Mouse (Mus musculus) E14TG2a.4 (cell line): Measurements from ENCODE around the gene Slc35a3.
A peak's percentile ranks its signal among the peaks of the same experiment; 100 is the strongest.

ENCODE experiments used
- H3K27me3 ChIP-seq: 2 replicates; pipeline ENCODE4 v1.6.1; 2014; ENCODE audit warnings: low read length, control low read depth; ENCODE audit not compliant: insufficient read depth
- H3K36me3 ChIP-seq: 2 replicates; pipeline ENCODE4 v1.6.1; 2014; ENCODE audit warnings: low read length, control low read depth; ENCODE audit not compliant: insufficient read depth
- H3K4me1 ChIP-seq: replicated peaks from 2 replicates; pipeline ENCODE4 v1.6.1; 2014; ENCODE audit warnings: low read depth, low read length, control low read depth
- H3K4me3 ChIP-seq: replicated peaks from 2 replicates; pipeline ENCODE4 v1.5.1; 2014; ENCODE audit warnings: mild to moderate bottlenecking, low read length
- H3K9me3 ChIP-seq: 2 replicates; pipeline ENCODE4 v1.6.1; 2014; ENCODE audit warnings: low read length, control low read depth
- CTCF ChIP-seq: conservative IDR thresholded peaks from 2 replicates; pipeline ENCODE4 v1.5.1; 2014; ENCODE audit warnings: low read length
- NANOG ChIP-seq: IDR thresholded peaks from 2 replicates; pipeline ENCODE4 v1.6.1; 2014; ENCODE audit warnings: borderline replicate concordance, low read length, mixed read lengths
- POU5F1 ChIP-seq: IDR thresholded peaks from 2 replicates; pipeline ENCODE4 v1.6.1; 2014; ENCODE audit warnings: low read length, borderline replicate concordance

The Slc35a3 gene

GRCm38 (mm10) chr3:116653278-116653945 is 59.2 kb downstream of the Slc35a3 start:
- Histone ChIP-seq H3K4me1 (peaks cover 90% of the 10 kb centered on the region), H3K9me3 (no peaks in the 10 kb centered on the region), H3K4me3 (0 out of 2 replicates have a peak overlapping the region, but pooled peaks have one; percentile 13), H3K27me3 (no peaks in the 10 kb centered on the region), H3K36me3 (peaks cover 43% of the 10 kb centered on the region)
- no peak for TF ChIP-seq NANOG
- TF ChIP-seq POU5F1 = no peak

DNA sequence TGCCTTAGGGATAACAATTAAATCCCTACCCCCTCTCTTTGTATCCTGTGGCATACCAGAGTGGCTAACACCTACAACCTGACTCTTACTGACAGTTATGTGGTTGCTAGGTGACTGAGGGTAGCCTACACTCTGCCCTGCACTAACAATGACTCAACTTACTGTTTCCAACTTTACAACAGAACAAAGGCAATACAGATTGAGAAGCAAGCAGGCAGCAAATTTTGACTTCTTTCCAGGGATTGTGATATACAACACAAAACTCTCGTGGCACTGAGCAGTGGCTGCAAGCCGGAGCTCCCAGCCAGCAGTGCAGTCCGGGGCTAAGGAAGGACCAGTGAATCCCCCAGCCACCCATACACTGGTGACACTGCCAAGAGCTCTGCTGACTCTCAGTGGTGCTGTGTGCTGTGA is 60.6 kb downstream of the Slc35a3 start:
- H3K4me1 ChIP-seq = peaks cover 77% of the 10 kb centered on the region
- H3K27me3 ChIP-seq = no peaks in the 10 kb centered on the region
- H3K4me3 ChIP-seq = 0 out of 2 replicates have a peak overlapping the region, but pooled peaks have one; percentile 3
- H3K36me3 ChIP-seq = peaks cover 54% of the 10 kb centered on the region
- H3K9me3 ChIP-seq = no peaks in the 10 kb centered on the region
- no peak for TF ChIP-seq POU5F1
- TF ChIP-seq CTCF = no peak
- no peak for TF ChIP-seq NANOG

- Histone ChIP-seq H3K9me3 (no peaks in the 10 kb centered on the region), H3K36me3 (peaks cover 67% of the 10 kb centered on the region), H3K27me3 (no peaks in the 10 kb centered on the region), H3K4me3 (no peak overlapping the region), H3K4me1 (peaks cover 66% of the 10 kb centered on the region)
- TF ChIP-seq CTCF (no peak), POU5F1 (no peak), NANOG (no peak)
Measured at GRCm38 (mm10) chr3:116650698-116651097, 61.9 kb downstream of the Slc35a3 start.

DNA sequence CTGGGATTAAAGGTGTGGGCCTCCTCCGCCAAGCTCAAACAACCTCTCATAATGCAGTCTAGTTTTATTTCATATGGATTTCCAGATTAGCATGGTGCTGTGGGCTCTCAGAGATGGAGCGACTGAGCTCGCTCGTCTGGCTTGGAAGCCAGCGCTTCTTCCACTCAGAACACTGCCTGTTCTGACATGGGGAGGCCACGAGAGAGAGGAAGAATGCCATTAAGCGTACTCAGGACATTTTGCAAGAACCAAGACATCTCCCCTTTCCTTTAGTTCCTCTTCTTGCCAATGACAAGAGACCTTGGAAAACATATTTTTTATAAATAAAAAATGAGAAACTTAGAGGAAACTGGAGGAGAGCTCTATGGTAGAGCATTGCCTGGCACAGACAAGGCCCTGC is 63.8 kb downstream of the Slc35a3 start:
- no peak overlapping the region for H3K4me3 ChIP-seq
- peaks cover 86% of the 10 kb centered on the region for H3K36me3 ChIP-seq
- peaks cover 60% of the 10 kb centered on the region for H3K4me1 ChIP-seq
- TF ChIP-seq POU5F1 (no peak), NANOG (no peak), CTCF (no peak)
- no peaks in the 10 kb centered on the region for H3K27me3 ChIP-seq
- no peaks in the 10 kb centered on the region for H3K9me3 ChIP-seq

- Histone ChIP-seq H3K4me1 (peaks cover 60% of the 10 kb centered on the region), H3K36me3 (peaks cover 97% of the 10 kb centered on the region), H3K27me3 (no peaks in the 10 kb centered on the region), H3K9me3 (no peaks in the 10 kb centered on the region), H3K4me3 (no peak overlapping the region)
- TF ChIP-seq NANOG (no peak), CTCF (no peak), POU5F1 (no peak)
Measured at GRCm38 (mm10) chr3:116646387-116646786, 66.2 kb downstream of the Slc35a3 start.

- H3K9me3 ChIP-seq = no peaks in the 10 kb centered on the region
- H3K27me3 ChIP-seq = no peaks in the 10 kb centered on the region
- H3K36me3 ChIP-seq = peaks cover 100% of the 10 kb centered on the region
- no peak for TF ChIP-seq POU5F1
- TF ChIP-seq CTCF = no peak
- TF ChIP-seq NANOG = no peak
- no peak overlapping the region for H3K4me3 ChIP-seq
- H3K4me1 ChIP-seq = peaks cover 71% of the 10 kb centered on the region
Measured at GRCm38 (mm10) chr3:116642373-116642772, 70.3 kb downstream of the Slc35a3 start.

DNA sequence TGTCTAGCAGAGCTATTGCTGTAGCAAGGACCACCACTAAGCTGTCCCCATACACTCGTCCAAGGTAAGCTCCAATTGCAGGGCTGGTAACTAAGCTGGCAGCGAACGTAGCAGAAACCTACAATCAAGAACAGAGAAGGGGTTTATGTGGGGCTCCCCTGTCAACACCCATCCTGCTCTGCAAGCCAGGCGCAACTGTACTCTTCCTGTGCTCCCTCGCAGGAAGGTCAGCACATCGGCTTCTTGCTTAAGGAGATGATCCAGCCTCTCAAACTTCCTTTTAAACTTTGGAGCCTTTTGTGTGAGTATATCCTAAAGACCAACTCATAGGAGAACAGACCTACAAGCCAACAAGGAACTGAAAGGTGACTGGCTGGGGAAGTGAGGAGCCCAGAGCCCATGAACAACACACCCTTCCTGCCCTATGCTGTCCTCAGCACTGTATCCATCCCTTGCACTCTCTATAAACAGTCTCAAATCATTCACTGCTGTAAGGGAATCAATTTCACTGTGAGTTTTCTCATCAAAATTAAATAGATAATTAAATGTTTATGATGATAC is 70.7 kb downstream of the Slc35a3 start:
- H3K27me3 ChIP-seq = no peaks in the 10 kb centered on the region
- H3K4me1 ChIP-seq = peaks cover 75% of the 10 kb centered on the region
- H3K36me3 ChIP-seq = peaks cover 100% of the 10 kb centered on the region
- H3K9me3 ChIP-seq = no peaks in the 10 kb centered on the region
- TF ChIP-seq NANOG = no peak
- TF ChIP-seq CTCF = no peak
- no peak for TF ChIP-seq POU5F1
- H3K4me3 ChIP-seq = no peak overlapping the region

- Histone ChIP-seq H3K27me3 (no peaks in the 10 kb centered on the region), H3K9me3 (no peaks in the 10 kb centered on the region), H3K4me1 (peaks cover 88% of the 10 kb centered on the region), H3K36me3 (peaks cover 100% of the 10 kb centered on the region), H3K4me3 (no peak overlapping the region)
- no peak for TF ChIP-seq CTCF
Measured at GRCm38 (mm10) chr3:116640024-116640423, 72.6 kb downstream of the Slc35a3 start.

DNA sequence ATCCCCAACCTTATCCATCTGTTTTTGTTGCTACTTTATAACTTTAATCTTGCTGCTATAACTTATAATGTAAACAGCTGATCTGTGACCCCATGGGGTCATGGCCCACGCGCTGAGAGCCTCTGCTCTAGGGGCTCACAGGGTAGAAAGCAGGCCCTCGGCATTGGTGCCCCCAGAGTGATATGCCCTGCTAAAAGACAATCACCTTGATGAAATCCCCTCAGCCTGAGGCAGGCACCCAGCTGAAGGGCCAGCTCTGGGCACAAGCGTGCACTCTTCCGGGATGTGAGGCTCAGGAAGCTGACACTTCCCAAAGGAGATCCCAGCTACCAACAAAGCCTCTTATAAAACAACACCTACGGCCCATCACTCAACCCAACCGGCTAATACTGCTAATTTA is 74.1 kb downstream of the Slc35a3 start:
- no peak overlapping the region for H3K4me3 ChIP-seq
- H3K27me3 ChIP-seq = no peaks in the 10 kb centered on the region
- TF ChIP-seq CTCF (no peak), NANOG (no peak), POU5F1 (no peak)
- H3K9me3 ChIP-seq = no peaks in the 10 kb centered on the region
- peaks cover 100% of the 10 kb centered on the region for H3K36me3 ChIP-seq
- H3K4me1 ChIP-seq = peaks cover 82% of the 10 kb centered on the region
